Mouse (Mus musculus) cerebellum, adult 9-11 months (tissue): ENCODE results near the gene Cx3cr1.

Experiments
- DNase-seq: peaks from one replicate; pipeline ENCODE4 v3.0.0; 2022

Gene Cx3cr1

DNA sequence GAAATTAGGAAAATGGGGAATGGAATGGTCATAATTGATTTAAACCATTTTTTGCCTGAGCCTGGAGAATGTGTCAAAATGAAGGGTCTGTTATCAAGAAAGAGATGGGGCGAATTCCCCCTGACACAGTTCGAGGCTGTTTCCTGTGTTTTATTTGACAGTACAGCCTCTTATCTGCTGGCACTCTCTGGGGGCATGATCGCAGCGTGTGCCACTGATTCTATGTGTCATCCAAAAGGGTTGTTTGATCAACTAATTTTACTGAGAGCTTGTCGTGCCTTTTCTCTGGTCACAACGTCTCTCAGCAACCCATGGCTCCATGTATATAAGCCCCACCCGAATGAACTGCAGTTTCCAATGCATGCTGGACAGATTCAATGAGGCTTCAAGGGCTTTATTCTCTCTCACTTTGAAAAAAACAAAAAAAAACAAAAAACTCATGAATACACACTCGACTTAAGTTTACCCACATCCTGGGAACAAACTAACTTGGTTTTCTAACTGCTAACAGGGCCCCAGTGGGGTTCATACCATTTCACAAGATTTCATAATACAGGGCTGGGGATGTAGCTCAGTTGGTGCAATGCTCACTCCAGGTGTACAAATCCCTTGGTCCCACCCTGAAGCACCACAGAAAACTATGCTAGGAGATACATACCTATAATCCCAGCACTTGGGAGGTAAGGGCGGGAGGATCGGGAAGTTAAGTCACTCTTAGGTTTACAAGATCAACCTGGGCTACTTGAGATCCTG lies 76.4 kb downstream of the Cx3cr1 start:
- no peak for DNase-seq

DNA sequence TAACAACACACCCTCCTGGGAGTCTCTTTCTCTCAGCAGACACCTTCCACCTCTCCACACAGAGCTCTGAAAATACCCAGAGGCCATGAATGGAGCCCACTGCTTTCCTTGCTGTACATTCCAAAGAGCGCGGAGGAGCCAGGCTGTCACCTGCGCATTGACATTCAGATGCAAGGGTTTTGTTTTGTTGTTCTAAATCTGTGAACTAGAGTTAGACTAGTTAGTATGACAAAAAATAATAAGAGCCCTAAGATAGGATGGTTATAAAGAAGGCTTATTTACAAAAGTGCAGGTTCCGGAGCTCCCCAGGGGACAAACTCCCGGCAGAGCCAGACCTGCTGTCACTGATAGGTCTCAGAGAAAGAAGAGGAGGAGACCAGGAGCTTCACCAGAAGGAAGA lies 78.4 kb downstream of the Cx3cr1 start:
- DNase-seq = no peak

DNA sequence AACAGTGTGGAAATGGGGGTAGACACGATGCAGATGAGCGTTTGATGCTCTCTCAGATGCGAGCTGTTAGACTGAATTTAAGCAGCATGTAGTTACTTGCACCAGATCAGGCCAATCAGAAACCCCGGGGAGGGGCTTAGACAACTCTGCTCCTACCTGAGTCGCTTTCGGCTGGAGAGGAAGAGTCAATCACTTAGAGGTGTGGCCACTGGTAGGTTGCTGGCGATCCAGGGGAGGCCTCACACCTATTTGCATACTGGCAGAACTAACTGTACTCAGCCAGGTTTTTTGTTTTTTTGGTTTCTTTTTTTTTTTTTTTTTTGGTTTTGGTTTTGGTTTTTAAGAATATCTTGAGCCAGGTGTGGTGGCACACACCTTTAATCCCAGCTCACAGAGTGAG lies 81.4 kb downstream of the Cx3cr1 start:
- DNase-seq = no peak

DNA sequence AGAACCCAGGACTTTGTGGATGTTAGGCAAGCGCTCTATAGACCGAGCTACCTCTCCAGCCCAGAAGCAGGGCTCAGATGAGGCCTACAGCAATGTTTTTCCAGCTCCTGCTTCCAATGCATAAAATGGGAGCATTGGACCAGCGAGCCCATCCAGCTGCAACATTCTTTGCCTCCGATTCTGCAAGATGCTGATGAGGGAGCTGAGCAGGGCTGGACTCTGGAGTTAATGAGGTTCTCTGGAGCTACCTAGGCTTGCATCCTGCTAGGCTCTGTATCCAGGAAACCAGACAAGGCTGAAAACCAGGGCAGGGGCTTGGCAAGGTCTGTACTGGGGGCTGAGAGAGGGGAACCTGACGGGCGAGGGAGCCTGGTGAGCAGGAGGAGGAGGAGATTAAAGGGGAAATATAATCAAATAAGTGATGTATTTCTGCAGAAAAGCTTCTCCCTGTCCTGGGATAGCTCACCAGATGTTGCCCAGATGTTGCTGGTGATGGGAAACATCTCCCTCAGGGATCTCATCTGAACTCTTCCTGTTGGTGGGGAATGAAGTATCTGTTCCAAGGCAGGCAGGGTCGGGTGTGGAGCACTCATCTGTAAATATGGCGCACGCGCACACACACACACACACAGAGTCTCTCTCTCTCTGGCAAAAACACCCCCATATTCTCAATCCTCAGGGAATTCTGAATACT lies 83.7 kb downstream of the Cx3cr1 start:
- DNase-seq = no peak

DNA sequence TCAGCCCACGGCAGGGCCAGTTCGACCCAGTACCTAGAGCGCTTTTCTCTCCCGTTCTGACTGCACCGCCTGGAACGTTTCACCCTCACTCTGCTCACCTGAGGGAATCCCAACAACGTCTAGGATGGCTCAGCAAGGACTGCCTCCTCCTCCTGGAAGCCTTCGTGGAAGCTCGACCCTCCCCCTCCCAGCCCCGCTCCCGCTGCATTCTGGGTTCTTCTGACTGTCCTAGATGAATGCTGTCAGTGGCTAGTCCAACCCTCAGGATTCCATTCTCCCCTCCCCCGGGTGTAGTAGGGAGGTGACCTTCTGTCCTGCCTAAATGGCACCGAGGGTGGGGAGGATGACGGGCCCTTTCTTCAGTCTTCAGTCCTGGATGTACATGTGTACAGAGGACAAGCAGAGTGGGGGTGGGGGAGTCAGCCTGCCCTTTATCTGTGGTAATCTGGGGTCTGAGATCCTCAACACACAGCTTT lies 85.1 kb downstream of the Cx3cr1 start, which contains the start of gene Csrnp1:
Gene Csrnp1 (minus strand): TSS at position 123 of the 476 bp plus-strand sequence.
- peak; percentile 71 for DNase-seq

DNA sequence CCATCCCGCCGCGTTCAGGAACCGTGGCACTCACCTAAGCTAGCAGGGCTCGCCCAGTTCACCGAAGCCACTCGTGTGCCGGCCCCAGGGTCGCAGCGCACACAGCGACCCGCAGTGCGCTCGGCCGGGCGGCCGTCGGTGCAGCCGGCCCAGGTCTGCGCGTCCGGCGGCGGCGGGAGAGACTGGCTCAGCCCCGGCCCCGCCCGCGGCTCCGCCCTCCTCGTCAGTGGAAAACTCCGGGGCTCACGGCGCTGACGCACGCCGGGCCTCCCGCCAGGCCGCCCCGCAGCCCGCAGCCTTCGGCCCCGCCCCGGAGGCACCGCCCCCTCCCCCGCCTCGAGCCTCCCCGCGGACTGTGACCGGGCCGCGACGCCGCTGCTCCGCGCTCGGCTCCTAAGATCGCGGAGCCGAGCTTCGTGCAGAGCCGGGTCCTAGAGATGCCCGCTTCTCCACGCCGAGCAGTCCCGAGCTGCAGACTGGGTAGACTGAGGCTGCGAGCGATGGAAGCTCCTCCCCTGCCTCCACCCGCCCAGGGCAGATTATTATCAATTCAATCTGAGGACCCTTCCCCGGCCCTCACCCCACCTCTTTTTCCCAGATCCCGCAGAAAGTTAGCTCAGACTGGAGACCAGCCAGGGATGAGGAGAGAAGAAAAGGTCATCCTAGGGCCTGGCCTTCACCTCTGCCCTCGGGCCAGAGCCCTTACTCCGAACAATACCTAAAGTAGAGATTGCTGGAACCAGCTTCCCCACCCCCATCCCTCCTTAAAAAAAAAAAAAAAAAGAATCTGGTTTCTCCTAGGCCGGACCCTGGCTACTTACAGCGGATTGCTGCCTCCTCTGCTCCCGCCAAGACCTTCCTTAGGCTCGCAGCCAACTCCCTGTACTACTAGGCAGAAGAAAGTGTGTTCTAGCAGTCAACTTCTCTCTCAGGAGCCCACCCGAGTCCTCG lies 85.8 kb downstream of the Cx3cr1 start:
- DNase-seq = peak; percentile 86

DNA sequence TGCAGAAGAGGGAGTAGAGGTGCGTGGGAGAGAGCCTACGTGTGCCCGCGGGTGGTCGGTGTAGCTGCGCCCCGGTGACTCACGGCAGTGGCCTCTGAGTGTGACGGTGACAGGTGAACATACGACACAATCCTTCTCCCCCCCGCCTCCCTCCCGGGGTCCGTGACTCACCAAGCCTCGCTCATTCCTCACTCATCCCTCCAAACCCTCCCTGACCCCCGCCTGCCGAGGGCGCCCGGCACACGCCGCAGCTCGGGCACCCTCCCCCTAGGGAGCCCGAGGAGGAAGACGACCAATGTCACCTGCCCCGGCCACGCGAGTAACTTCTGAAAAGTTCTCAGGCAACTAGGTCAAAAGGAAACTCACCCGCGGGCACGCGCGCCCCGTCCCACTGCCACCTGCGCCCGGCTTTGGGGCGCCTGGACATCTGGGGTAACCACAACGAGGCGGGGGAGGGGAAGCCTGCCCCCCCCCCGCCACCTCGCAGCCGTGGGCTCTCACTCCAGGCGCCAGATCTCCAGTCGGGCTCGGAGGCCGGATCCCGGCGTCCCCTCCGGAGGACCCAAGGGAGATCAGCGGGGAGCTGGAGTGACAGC lies 86.6 kb downstream of the Cx3cr1 start:
- peak; percentile 71 for DNase-seq

DNA sequence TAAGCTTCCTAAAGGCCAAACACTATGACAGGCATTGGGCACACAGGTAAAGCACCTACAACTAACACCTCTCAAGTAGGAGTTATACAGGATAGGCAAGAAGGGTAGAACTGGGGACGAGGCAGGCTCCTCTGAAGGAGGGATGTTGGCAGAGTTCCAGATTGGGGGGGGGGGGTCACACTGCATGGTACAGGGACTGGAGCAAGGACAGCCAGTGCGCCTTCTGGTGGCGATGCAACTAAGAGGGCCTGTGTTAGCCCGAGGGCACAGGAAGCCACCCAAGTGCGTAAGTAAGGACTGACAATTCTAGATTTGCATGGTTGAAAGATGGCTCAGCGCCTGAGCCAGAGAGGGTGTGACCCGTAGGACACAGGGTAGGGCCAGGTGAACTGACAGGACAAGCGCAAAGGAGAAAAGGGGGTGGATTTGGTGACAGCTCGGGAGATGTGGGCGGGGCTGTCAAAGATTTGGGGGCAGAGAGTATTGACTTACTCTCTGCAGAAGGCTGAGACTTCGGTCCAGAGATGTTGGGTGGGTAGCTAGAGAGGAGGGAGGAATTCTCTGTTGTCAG lies 87.4 kb downstream of the Cx3cr1 start:
- DNase-seq = peak; percentile 76

DNA sequence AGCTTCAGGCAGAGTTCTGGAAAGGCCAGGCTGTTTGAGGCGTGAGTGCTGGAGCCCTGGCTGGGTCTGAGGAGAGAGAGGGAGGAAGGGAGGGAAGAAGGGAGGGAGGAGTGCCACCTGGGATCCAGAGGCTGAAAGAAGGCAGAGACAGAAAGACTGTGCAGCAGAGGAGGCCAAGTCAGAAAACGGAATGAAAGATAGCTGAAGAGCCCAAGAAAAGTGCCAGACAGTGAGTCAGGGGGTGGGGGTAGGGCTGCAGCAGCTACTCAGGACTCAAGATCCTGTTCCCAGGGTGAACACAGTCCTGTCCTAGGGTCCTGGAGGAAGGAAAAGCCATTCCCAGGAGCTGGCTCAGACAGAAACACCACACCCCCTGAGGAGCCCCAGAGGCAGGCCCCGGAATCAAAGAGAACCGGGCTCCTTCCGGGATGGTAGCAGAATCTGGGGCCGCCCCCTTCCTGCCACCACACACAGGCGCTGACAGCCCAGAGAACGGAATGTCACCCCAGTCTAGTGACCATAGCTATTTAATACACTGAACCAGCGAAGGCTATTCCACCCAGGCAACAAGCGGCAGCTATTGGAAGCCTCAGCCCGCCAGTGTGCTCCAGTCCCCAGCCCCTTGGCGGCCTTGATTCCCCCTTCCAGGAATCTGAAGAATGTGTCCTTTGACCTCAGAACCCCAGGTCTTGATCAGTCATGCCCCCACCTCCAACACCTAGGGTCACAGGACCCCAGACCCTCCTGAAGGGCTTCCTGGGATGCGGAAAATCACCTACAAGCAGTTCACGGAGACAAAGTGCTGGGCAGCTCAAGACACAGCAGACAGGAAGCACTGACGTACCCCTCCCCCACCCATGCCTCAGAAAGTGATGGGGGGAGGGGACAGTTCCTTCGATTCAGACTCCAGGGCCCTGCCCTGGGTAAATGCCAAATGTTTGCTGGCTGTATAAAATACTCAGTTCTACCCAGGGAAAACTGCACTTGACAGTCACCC lies 88.2 kb downstream of the Cx3cr1 start:
- peak; percentile 68 for DNase-seq

DNA sequence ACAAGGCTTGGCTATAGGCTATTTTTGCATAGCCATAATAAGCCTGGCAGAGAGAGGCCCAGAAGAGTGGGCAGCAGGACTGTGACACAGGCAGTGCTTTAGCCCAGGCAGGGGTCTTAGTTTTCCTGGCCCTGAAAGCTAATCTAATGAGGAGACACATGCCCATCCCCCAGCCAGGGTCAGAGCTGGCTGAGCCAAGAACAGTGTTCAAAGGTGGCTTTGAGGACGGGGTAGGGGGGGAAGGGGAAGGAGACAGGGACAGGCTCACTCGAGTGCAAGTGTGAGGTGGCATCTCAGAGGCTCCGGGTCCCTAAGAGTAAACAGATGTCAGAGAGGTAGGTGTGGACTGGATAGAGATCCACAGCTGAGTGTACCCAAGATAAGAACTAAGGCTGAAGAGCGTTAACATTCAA lies 88.9 kb downstream of the Cx3cr1 start:
- DNase-seq = peak; percentile 49

DNA sequence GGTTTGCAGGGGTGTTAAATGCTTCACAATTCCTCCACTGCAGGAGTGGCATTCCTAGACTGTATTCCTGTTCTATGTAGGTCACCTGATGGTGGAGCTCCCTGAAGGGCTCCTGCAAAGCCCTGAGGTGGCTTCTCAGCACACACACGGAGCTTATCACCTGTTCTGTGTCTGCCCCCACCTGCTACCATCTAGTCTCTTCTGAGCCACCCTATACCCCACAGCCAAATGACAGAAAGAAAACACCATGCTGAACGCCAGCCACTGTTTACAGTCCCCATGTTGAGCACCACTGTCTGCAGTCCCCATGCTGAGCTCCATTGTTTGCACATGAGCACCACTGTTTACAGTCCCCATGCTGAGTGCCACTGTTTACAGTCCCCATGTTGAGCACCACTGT lies 89.9 kb downstream of the Cx3cr1 start:
- DNase-seq = peak; percentile 55

DNA sequence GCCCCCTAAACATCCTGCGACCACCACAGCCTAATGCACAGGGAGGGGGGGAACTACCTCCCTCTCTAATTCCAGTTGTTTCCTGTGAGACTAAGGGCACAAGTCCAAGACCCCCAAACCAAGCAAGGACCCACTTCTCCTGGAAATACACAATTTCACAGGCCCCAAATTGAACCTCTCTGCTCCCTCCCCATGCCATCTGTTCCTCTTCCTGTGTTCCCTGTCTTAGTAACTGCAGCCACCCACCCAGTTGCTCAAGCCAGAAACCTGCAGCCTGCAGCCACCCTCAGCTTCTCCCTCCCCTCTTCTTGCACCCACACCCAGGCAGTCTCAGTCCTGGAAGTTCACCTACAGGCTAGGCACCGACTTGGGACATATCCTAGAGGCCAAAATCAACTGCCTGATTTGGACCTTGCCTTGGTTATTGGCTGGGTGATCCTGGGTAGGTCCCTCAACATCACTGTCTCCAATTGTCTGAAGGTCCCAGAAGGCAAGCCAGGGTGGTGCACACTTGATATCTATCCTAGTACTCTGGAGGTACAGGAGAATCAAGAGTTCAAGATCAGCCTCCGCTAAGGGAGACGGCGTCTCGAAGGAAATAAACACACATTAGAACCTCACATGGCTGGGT lies 90.8 kb downstream of the Cx3cr1 start:
- peak; percentile 65 for DNase-seq

DNA sequence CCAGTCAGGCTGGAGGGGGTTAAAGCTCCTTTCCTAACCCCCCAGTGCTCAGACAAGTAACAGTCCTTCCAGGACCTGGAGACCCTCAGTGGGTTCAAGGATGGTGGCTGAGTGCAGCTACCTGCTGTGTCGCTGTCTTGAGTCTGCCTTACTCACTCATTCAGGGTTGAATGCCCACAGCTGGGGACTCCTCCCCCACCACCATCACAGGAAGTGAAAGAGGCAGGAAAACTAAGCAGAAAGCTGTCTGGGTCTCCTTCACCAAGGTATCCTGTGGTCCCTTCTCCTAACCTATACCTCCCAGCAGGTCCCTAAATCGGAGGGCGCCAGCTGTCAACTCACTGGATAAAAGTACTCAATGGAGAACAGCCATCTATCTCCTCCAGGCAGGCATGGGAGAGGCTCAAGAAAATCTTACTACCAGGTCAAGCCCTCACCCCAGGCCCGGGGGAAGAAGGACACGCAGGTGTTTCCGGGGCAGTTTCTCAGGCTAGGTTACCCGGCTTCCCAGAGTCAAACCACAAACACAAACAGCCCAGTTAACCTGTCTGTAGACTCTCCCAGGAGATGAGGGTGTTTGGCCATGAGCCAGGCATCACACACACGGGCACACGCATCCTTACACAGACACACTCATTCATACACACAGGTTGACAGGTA lies 91.4 kb downstream of the Cx3cr1 start:
- DNase-seq = peak; percentile 38

DNA sequence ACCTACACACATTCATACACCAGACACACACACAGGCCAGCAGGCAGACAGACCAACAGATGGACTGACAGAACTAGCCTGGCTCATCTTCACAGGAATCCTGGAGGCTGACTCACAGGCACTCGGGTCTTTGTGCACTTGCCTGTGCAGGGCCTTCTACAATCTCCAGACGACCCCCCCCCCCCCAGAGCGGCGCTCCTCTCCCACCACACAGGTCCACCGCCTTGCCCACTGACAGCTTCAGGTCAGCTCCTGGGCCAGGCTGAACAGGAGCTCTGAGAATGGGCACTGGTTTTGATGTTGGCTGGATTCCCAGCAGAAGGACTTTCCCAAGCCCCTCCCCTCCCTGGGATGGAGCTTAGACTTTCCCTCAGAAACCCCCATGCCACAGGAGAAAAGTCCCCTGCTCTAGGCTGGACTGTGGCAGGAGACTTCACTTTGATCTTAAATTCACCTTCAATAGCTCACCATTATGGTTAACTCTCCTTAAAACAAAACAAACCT lies 92.1 kb downstream of the Cx3cr1 start:
- DNase-seq = peak; percentile 51

DNA sequence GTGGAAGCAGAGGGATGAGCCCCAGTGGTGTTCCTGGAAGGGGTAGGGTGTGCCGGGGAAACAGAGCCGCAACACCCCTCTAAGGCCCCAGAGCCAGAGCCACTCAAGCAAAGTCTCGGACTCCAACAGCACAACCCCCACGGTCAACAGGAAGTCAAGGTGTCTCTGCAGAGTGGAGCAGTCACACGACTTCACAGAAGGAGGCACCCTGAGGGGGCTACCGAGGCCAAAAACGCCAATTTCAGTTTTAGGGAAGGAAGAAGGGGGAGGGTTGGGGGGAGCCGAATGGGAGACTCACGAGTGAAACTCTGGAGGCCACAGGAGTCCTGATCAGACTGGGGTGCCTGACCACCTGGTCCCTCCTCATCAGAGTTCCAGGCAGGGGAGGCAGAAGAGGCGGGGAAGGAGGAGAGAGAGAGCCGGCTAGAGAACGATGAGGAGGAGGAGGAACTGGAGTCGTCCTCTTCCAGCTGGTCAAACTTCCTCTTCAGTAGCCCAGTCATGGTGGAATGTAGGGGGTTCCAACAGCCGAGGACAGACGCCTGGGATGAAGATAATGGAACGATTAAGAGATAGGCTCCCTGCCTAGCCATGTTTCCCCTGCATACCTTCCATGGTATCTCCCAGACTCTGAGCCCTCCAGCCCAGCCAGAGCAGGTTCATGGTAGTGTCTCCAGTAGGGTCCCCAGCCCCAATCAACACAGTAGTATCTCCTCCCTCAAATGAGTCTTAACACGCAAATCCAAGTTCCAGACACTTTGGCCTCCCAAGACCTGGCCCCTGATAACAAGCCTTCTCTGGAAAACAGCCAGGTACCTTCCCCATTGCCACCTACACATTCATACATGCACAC lies 92.7 kb downstream of the Cx3cr1 start:
- no peak for DNase-seq

DNA sequence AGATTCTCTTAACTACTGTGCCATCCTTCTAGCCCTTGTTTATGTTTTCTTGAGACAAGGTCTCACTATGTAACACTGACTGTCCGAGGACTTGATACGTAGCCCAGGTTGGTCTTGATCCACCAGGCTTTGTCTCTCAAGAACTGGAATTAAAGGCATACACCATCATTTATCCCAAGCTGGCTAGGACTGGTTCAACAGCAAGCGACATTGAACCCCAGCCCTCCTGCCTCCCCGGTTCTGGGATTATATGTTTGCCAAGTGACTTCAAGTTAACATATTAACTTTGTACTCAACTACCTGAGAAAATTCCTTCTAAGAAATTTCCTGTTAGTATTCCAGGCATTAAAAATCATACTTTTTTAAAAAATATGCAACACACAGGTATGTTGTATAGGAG lies 94.4 kb downstream of the Cx3cr1 start:
- no peak for DNase-seq

DNA sequence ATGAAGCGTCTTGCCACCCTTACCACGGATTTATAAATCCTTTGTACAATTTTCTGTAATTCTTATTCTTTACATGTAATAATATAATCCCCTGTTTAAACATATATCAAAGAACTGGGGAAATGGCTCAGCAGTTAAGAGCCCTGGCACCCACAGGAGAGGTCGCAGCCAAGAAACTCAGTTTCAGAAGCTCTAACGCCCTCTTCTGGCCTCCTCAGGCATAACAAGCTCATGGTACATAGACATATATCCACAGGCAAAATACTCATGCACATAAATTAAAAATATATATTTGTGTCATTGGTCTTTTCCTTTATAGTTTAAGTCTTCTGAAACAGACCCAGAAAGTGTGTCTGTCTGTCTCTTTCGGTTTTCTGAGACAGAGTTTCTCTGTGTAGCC lies 95.1 kb downstream of the Cx3cr1 start:
- DNase-seq = no peak

DNA sequence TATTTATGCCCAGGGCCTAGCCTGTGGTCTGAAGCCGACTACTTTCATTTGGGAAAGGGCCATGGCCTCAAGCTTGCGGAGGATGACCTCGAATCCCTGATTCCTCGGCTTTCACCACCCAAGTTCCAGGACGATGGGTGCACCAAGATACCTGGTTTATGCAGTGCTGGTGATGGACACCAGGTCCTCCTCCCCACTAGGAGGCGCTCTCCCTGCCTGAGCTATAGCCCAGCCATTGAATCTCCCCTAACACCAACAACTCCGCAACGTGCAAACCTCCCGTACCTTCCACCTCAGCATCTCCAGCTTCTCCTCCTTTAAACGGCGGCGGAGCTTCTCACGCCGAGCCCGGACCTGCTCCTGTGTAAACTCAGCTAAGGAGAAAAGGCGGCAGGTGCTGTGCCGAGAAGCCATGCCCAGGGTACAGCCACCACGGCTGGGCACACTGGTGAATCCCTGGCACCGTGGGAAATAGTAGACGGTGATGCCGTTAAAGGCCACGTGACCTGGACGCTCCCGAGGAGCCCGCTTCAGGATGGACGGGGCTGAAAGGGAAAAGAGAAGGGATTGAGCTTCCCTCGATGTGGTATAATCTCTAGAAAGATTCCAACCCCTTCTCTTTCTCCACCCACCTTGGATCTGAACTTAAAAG lies 95.7 kb downstream of the Cx3cr1 start:
- peak; percentile 56 for DNase-seq
